Comparison of ENCODE assay signal across 13 mouse cellular contexts in the genomic region with DNA sequence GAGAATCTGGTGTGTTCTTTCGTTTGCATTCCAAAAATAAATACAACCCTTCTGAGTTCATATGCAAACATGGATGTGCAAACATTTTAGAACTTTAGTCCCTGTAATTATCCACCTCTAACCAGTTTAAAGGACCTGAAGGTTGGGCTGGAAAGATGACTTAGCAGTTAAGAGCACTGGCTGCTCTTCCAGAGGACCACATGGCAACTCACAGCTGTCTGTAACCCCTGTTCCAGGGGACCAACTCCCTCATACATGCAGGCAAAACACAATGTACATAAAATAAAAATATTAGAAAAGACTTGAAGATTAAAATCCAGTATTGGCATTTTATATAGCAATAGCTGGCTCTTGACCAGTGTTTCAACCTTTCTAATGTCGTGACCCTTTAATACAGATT. TPM values are rescaled to one million over a fixed set of nuclear protein-coding genes. Genes with fewer than 3 reads are reported as not detected.
A peak's percentile ranks its signal among the peaks of the same experiment; 100 is the strongest.
DNase-seq lines count a peak whose midpoint lies in the region; ATAC-seq and TF ChIP-seq lines count a peak whose summit lies in the region.
"Had no signal": no experiment of that assay in that cellular context is flagged by ENCODE, and none has a peak within 500 bp of the region (broad histone marks: within the 10 kb centered on the region; RNA-seq: fewer than 3 reads in every experiment).

No protein-coding gene starts in this region.

- H3K4me1 ChIP-seq in kidney, embryonic 15.5 days: peaks cover 19% of the 10 kb centered on the region
- H3K4me1 ChIP-seq in midbrain, embryonic 15.5 days: peaks cover 18% of the 10 kb centered on the region
- peaks cover 4% of the 10 kb centered on the region; the same call in 1 of the 2 replicates for H3K4me1 ChIP-seq in midbrain, postnatal 0 days (ENCODE audit: insufficient read depth, low read length)

- peak overlapping the region; percentile 89 for H3K4me3 ChIP-seq in gastrocnemius, adult 2 months
- H3K4me3 ChIP-seq in kidney, embryonic 15.5 days (replicated peaks): no peak overlapping the region
- H3K4me3 ChIP-seq in midbrain, embryonic 15.5 days: no peak overlapping the region
- no peak overlapping the region for H3K4me3 ChIP-seq in midbrain, postnatal 0 days (ENCODE audit: low read depth, low read length)

- H3K4me2 ChIP-seq in kidney, embryonic 15.5 days: 0 out of 2 replicates have a peak overlapping the region, but pooled peaks have one; percentile 97
- H3K4me2 ChIP-seq in midbrain, embryonic 15.5 days: 0 out of 2 replicates have a peak overlapping the region, but pooled peaks have one; percentile 83
- H3K4me2 ChIP-seq in midbrain, postnatal 0 days (ENCODE audit: low read depth, low read length, poor library complexity, severe bottlenecking): no peak overlapping the region

- H3K9ac ChIP-seq in kidney, embryonic 15.5 days: no peak overlapping the region
- no peak overlapping the region for H3K9ac ChIP-seq in midbrain, embryonic 15.5 days
- H3K9ac ChIP-seq in midbrain, postnatal 0 days (replicated peaks; ENCODE audit: low read length, poor library complexity, severe bottlenecking): no peak overlapping the region

- no peak for TF ChIP-seq CTCF in gastrocnemius, adult 2 months (IDR thresholded peaks at IDR 0.05)
- no peak for TF ChIP-seq CTCF in midbrain, postnatal 0 days (IDR thresholded peaks at IDR 0.05)

- H3K27me3 ChIP-seq in kidney, embryonic 15.5 days: no peaks in the 10 kb centered on the region
- no peaks in the 10 kb centered on the region for H3K27me3 ChIP-seq in midbrain, embryonic 15.5 days (replicated peaks)
- H3K27me3 ChIP-seq in midbrain, postnatal 0 days (ENCODE audit: insufficient read depth, low read length): no peaks in the 10 kb centered on the region
- H3K27me3 ChIP-seq: forebrain, embryonic 13.5 days had no signal

- H3K9me3 ChIP-seq in kidney, embryonic 15.5 days (replicated peaks): no peaks in the 10 kb centered on the region
- no peaks in the 10 kb centered on the region for H3K9me3 ChIP-seq in midbrain, embryonic 15.5 days
- no peaks in the 10 kb centered on the region for H3K9me3 ChIP-seq in midbrain, postnatal 0 days (ENCODE audit: low read length)
- H3K9me3 ChIP-seq: forebrain, embryonic 13.5 days had no signal

- ATAC-seq in kidney, embryonic 15.5 days (replicated peaks; ENCODE audit: low FRiP score): no peak
- ATAC-seq in midbrain, embryonic 15.5 days (replicated peaks): no peak
- ATAC-seq in midbrain, postnatal 0 days (ENCODE audit: low FRiP score): no peak

- intact Hi-C loops in gastrocnemius, adult 2 months (cut with DNase I): loop anchor here (1.0 kb wide), 2 partner anchors 29 to 42 kb away; no protein-coding TSS in a partner anchor

- no peaks in the 10 kb centered on the region for H3K36me3 ChIP-seq in kidney, embryonic 15.5 days
- no peaks in the 10 kb centered on the region for H3K36me3 ChIP-seq in midbrain, embryonic 15.5 days (replicated peaks)
- no peaks in the 10 kb centered on the region for H3K36me3 ChIP-seq in midbrain, postnatal 0 days (ENCODE audit: insufficient read depth, low read length)

- 91% methylated on average over 2 of the region's 2 CpGs for WGBS in kidney, embryonic 15.5 days
- WGBS in midbrain, embryonic 15.5 days: 94% methylated on average over 2 of the region's 2 CpGs
- WGBS in midbrain, postnatal 0 days: 90% methylated on average over 2 of the region's 2 CpGs

- DNase-seq in gastrocnemius, adult 2 months: no peak
- DNase-seq in gastrocnemius, postnatal 10 days: no peak
- no peak for DNase-seq in kidney, adult 11 months
- DNase-seq in midbrain, postnatal 0 days (ENCODE audit: low spot score): no peak
- DNase-seq in frontal cortex, postnatal 25 days (ENCODE audit: low spot score in 2 of 2): no peak
- DNase-seq: adrenal gland, postnatal 25 days; kidney, adult 8-10 months; kidney, postnatal 25 days had no signal

- H3K27ac ChIP-seq in gastrocnemius, adult 2 months: peak overlapping the region; percentile 99
- no peak overlapping the region for H3K27ac ChIP-seq in kidney, embryonic 15.5 days
- H3K27ac ChIP-seq in midbrain, embryonic 15.5 days: no peak overlapping the region
- no peak overlapping the region for H3K27ac ChIP-seq in midbrain, postnatal 0 days (ENCODE audit: low read depth, low read length)
- H3K27ac ChIP-seq: forebrain, embryonic 13.5 days had no signal

RNA-seq across cellular contexts. Expression of a gene that starts 7.9 kb away (rescaled TPM):
- 1 to 10 TPM; 2.7 to 7.2 TPM for total RNA-seq in gastrocnemius, adult 2 months (2021)
- total RNA-seq in gastrocnemius, postnatal 10 days (2021): 10 to 100 TPM in 1 of 2 experiments, 1 to 10 TPM in 1; 5.0 to 13.4 TPM
- polyA plus RNA-seq in kidney, embryonic 15.5 days (2015; fragmentation: Nextera tagmentation; extraction: Ambion mirVana): 4.2 and 4.3 TPM in 2 replicates
- 1.5 and 1.6 TPM in 2 replicates for polyA plus RNA-seq in midbrain, embryonic 15.5 days (2015; fragmentation: Nextera tagmentation; extraction: Ambion mirVana)
- total RNA-seq in midbrain, postnatal 0 days (2014; rRNA removed): 0.80 and 3.5 TPM in 2 replicates
- 1.2 and 1.3 TPM in 2 replicates for polyA plus RNA-seq in midbrain, postnatal 0 days (2015; fragmentation: Nextera tagmentation; extraction: Ambion mirVana)
- polyA plus RNA-seq: inflammation-experienced regulatory T-cells, adult 6 months; testis, adult 2 months had no signal
